Mouse (Mus musculus) hindbrain, embryonic 13.5 days (tissue): ENCODE measurements around the gene Efl1. TPM values are rescaled to one million over a fixed set of nuclear protein-coding genes. Genes with fewer than 3 reads are reported as not detected.
"Not testable (repeated sequence)": the region's sequence is repeated elsewhere in the genome, so short reads cannot be mapped to it uniquely, and the experiment has no call there.

ENCODE experiments used
- ATAC-seq: fragments of 200-750 bp; cut with Nextera tagmentation; 2 replicates; pipeline ENCODE4 v1.8.0; 2017; ENCODE audit warnings: moderate TSS enrichment; ENCODE audit not compliant: low FRiP score
- H3K27ac ChIP-seq: fragments of 300-500 bp; sonication (generic); 2 replicates; pipeline ENCODE4 v1.5.1; 2015; ENCODE audit warnings: inconsistent platforms, mild to moderate bottlenecking, moderate library complexity
- H3K27me3 ChIP-seq: fragments of 300-500 bp; sonication (generic); 2 replicates; pipeline ENCODE4 v1.6.1; 2015; ENCODE audit warnings: mild to moderate bottlenecking, inconsistent platforms
- H3K36me3 ChIP-seq: fragments of 300-500 bp; sonication (generic); 2 replicates; pipeline ENCODE4 v1.6.1; 2015; ENCODE audit warnings: mild to moderate bottlenecking, inconsistent platforms
- H3K4me1 ChIP-seq: fragments of 300-500 bp; sonication (generic); replicated peaks from 2 replicates; pipeline ENCODE4 v1.6.1; 2015; ENCODE audit warnings: inconsistent platforms
- H3K4me2 ChIP-seq: fragments of 300-500 bp; sonication (generic); 2 replicates; pipeline ENCODE4 v1.6.1; 2015; ENCODE audit warnings: inconsistent platforms, mild to moderate bottlenecking, moderate library complexity
- H3K4me3 ChIP-seq: fragments of 300-500 bp; sonication (generic); 2 replicates; pipeline ENCODE4 v1.5.1; 2015; ENCODE audit warnings: mild to moderate bottlenecking, inconsistent platforms
- H3K9ac ChIP-seq: fragments of 300-500 bp; sonication (generic); 2 replicates; pipeline ENCODE4 v1.6.1; 2015; ENCODE audit warnings: mild to moderate bottlenecking, inconsistent platforms
- H3K9me3 ChIP-seq: fragments of 300-500 bp; sonication (generic); 2 replicates; pipeline ENCODE4 v1.6.1; 2016; ENCODE audit warnings: inconsistent platforms
- WGBS: fragments of 180-500 bp; shearing (Covaris S2); methylation state at CpG from one replicate; pipeline ENCODE4 v1.1.7; 2015; 5-methylcytosine and 5-hydroxymethylcytosine counted together
- polyA plus RNA-seq: library from polyadenylated mRNA; unstranded; fragments of >200 nt; fragmentation: Nextera tagmentation; extraction: Ambion mirVana; gene quantifications from 2 replicates; pipeline ENCODE4 v1.2.1, GENCODE M21; 2015

Efl1 gene
- polyA plus RNA-seq, 1 experiment from 2014 or later: 22.4 TPM

DNA sequence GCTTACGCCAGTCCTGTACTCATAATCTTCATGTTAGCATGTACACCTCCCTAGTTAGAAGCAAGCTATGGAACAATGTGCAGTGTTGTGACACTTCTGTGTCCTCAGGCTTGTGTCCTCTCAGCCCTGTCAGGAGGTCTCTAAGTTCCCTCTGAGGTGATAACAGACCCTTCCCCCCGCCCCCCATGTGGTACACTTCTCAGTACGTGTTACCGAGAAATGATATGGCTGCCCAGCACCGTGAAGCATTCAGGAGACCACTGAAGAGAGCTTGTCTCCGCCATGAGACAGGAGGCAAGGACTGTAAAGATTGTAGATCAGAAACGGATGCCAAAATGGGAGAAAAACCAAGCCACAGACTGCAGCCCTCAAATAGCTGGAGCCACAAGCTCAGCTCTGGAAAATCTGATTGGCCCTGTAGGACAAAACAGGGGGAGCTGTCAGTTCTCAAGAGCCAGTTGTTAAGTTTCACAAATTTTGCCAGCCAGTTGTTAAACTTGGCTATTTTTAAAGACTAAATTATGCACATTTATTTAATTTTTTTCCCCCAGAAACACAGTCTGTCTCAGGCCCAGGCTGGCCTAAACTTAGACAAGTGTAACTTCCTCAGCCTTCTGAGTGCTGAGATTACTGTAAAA, 74.2 kb downstream of the Efl1 start:
- H3K27me3 ChIP-seq: no peaks in the 10 kb centered on the region
- H3K4me1 ChIP-seq: peaks cover 9% of the 10 kb centered on the region; the same call in 1 of the 2 replicates
- H3K9me3 ChIP-seq: no peaks in the 10 kb centered on the region
- no peak overlapping the region for H3K4me2 ChIP-seq
- H3K4me3 ChIP-seq: no peak overlapping the region
- WGBS: 91% methylated on average over 7 of the region's 7 CpGs
- no peaks in the 10 kb centered on the region for H3K36me3 ChIP-seq
- ATAC-seq: no peak
- no peak overlapping the region for H3K9ac ChIP-seq
- no peak overlapping the region for H3K27ac ChIP-seq

GRCm38 (mm10) chr7:82723151-82723871, 74.9 kb downstream of the Efl1 start:
- Histone ChIP-seq H3K4me3 (no peak overlapping the region), H3K9ac (no peak overlapping the region), H3K36me3 (no peaks in the 10 kb centered on the region), H3K27me3 (no peaks in the 10 kb centered on the region), H3K27ac (no peak overlapping the region), H3K4me1 (peaks cover 9% of the 10 kb centered on the region; the same call in 1 of the 2 replicates), H3K9me3 (no peaks in the 10 kb centered on the region), H3K4me2 (no peak overlapping the region)
- WGBS: 68% methylated on average over 7 of the region's 7 CpGs
- no peak for ATAC-seq

GRCm38 (mm10) chr7:82724491-82724890, 76.1 kb downstream of the Efl1 start:
- no peaks in the 10 kb centered on the region for H3K36me3 ChIP-seq
- no peak for ATAC-seq
- H3K4me1 ChIP-seq: peaks cover 9% of the 10 kb centered on the region; the same call in 1 of the 2 replicates
- no peak overlapping the region for H3K9ac ChIP-seq
- 59% methylated on average over 3 of the region's 3 CpGs for WGBS
- no peaks in the 10 kb centered on the region for H3K9me3 ChIP-seq
- no peak overlapping the region for H3K4me3 ChIP-seq
- no peak overlapping the region for H3K4me2 ChIP-seq
- H3K27me3 ChIP-seq: no peaks in the 10 kb centered on the region
- H3K27ac ChIP-seq: no peak overlapping the region

DNA sequence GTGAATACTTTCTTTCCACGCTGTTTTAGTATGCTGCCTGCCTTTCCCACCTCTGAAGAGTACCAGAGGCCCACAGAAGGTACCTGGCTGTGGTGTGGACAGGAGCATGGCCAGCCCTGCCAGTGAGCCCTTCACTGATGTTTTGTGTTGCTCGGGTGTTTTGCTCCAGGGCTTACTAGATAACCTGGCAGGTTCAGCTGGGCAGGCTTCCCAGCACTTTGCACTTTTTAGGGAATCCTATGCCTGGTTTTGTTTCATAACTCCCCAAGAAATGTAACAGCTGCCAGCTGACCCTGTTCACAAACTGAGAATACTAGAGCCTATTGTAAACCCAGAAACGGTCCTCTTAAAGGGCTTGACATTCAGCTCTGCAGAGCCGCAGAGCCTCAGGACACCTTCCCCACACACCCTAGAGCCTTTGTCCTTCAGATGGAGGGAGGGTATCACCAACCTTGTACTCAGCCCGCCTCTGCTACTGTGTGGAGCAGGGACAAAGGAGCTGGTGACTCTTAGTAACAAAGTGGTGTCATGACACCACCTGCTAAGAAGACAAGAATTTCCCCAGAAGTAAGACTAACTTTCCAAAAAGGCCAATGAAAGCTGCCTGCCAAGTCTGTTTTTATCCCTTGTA, 76.7 kb downstream of the Efl1 start:
- Histone ChIP-seq H3K27me3 (no peaks in the 10 kb centered on the region), H3K4me3 (no peak overlapping the region), H3K9me3 (no peaks in the 10 kb centered on the region), H3K36me3 (no peaks in the 10 kb centered on the region), H3K9ac (no peak overlapping the region), H3K4me1 (peaks cover 9% of the 10 kb centered on the region; the same call in 1 of the 2 replicates), H3K27ac (no peak overlapping the region), H3K4me2 (no peak overlapping the region)
- whole genome bisulfite sequencing: 35% methylated on average over 5 of the region's 5 CpGs
- ATAC-seq: no peak

DNA sequence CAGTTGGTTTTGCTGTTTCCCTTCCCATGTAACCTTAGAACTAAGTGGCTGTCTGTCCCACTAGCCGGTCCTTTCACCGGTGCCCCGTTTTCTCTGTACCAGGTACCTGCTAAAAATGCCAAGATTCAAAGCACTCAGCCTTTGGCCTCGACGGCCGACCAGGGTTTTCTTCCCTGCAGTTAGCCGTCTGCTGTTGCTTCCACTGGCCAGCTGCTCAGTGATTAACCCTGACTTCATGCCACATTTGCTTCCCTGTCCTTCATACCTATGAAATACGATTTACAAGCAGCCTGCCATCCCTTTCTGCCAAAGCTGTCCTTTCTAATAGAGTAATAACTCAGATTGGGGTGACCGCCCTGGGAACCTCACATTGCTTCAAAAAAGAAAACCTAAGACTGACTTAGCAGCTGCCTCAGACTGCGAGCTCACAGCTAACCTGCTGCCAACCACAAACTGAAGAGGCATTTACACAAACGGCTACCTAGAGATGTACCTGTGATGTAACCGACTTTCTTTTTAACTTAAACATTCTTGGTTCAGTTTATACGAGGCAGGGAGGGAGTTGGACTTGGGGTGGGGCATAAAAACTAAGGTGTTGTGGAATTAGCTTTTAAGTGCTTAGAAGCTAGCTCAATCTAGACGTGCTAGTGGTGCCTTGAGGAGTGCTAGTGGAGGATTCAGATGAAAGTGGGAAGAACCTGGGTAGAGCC, 77.5 kb downstream of the Efl1 start:
- H3K36me3 ChIP-seq: no peaks in the 10 kb centered on the region
- no peaks in the 10 kb centered on the region for H3K9me3 ChIP-seq
- no peak overlapping the region for H3K4me3 ChIP-seq
- no peaks in the 10 kb centered on the region for H3K27me3 ChIP-seq
- ATAC-seq: no peak
- no peak overlapping the region; the same call in 1 of the 2 replicates for H3K27ac ChIP-seq
- H3K4me2 ChIP-seq: no peak overlapping the region
- peaks cover 9% of the 10 kb centered on the region; the same call in 1 of the 2 replicates for H3K4me1 ChIP-seq
- WGBS: 60% methylated on average over 14 of the region's 14 CpGs
- H3K9ac ChIP-seq: no peak overlapping the region

GRCm38 (mm10) chr7:82727066-82727465, 78.7 kb downstream of the Efl1 start:
- Histone ChIP-seq H3K36me3 (no peaks in the 10 kb centered on the region), H3K4me1 (peaks cover 9% of the 10 kb centered on the region; the same call in 1 of the 2 replicates), H3K9ac (no peak overlapping the region), H3K4me3 (no peak overlapping the region), H3K9me3 (no peaks in the 10 kb centered on the region), H3K27me3 (no peaks in the 10 kb centered on the region), H3K4me2 (no peak overlapping the region), H3K27ac (no peak overlapping the region)
- no peak for ATAC-seq
- WGBS: 48% methylated on average over 5 of the region's 5 CpGs

DNA sequence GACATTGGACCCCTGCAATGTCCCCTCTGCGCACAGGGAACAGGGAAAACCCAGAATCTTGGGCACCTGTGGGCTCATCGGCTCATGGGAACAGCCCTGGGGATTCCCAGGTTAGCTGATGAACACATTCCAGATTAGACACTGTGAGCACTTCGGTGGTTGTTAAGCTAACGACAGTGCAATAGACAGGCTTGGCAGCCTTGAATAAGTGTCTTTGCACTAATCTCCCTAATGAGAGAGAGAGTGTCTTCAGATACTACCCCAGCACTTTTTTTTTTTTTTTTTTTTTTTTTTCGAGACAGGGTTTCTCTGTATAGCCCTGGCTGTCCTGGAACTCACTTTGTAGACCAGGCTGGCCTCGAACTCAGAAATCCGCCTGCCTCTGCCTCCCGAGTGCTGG, 80.6 kb downstream of the Efl1 start:
- H3K9ac ChIP-seq, H3K36me3 ChIP-seq, H3K4me1 ChIP-seq, H3K4me2 ChIP-seq, H3K4me3 ChIP-seq, H3K27me3 ChIP-seq, H3K9me3 ChIP-seq, ATAC-seq, H3K27ac ChIP-seq: not testable (repeated sequence)
- 89% methylated on average over 6 of the region's 8 CpGs for WGBS

- Histone ChIP-seq H3K36me3 (no peaks in the 10 kb centered on the region), H3K27me3 (no peaks in the 10 kb centered on the region), H3K9me3 (no peaks in the 10 kb centered on the region), H3K27ac (no peak overlapping the region), H3K4me3 (no peak overlapping the region), H3K4me2 (no peak overlapping the region), H3K9ac (no peak overlapping the region), H3K4me1 (no peaks in the 10 kb centered on the region)
- ATAC-seq: no peak
- 84% methylated on average over 5 of the region's 5 CpGs for WGBS
Measured at GRCm38 (mm10) chr7:82733118-82733517, 84.7 kb downstream of the Efl1 start.

DNA sequence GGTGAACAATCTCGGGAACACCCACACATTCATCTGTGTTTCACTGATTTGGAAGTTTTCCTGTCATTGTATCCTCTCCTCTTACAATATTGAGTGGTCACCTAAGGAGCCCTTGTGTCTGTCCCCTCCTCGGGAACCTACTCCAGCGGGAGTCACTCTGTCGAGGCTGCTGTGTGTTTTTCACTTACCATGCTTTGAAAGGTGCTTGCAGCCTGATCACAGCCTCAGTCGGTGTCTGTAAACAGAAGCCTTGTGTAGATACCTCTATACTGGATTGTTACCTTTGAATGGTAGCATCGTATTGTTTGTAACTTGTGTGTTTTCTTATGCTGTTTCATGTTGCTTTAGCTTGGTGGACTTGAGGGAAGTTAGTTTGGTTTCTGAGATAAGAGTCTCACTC, 85.6 kb downstream of the Efl1 start:
- H3K27me3 ChIP-seq: no peaks in the 10 kb centered on the region
- H3K36me3 ChIP-seq: no peaks in the 10 kb centered on the region
- H3K9ac ChIP-seq: no peak overlapping the region
- no peak overlapping the region for H3K27ac ChIP-seq
- no peak overlapping the region for H3K4me2 ChIP-seq
- ATAC-seq: no peak
- H3K9me3 ChIP-seq: no peaks in the 10 kb centered on the region
- 89% methylated on average over 6 of the region's 6 CpGs for WGBS
- H3K4me3 ChIP-seq: no peak overlapping the region
- H3K4me1 ChIP-seq: no peaks in the 10 kb centered on the region

- no peaks in the 10 kb centered on the region for H3K9me3 ChIP-seq
- ATAC-seq: no peak
- H3K9ac ChIP-seq: no peak overlapping the region
- no peaks in the 10 kb centered on the region for H3K4me1 ChIP-seq
- H3K4me3 ChIP-seq: no peak overlapping the region
- H3K36me3 ChIP-seq: no peaks in the 10 kb centered on the region
- H3K27ac ChIP-seq: no peak overlapping the region
- WGBS: 85% methylated on average over 3 of the region's 3 CpGs
- H3K27me3 ChIP-seq: no peaks in the 10 kb centered on the region
- H3K4me2 ChIP-seq: no peak overlapping the region
Measured at GRCm38 (mm10) chr7:82734748-82735600, 86.6 kb downstream of the Efl1 start.

- no peaks in the 10 kb centered on the region for H3K27me3 ChIP-seq
- peak overlapping the region; percentile 23; the same call in 1 of the 2 replicates for H3K4me2 ChIP-seq
- H3K9me3 ChIP-seq: no peaks in the 10 kb centered on the region
- H3K27ac ChIP-seq: peak overlapping the region; percentile 82
- ATAC-seq: peak; percentile 73; the same call in 1 of the 2 replicates
- H3K36me3 ChIP-seq: no peaks in the 10 kb centered on the region
- no peak overlapping the region for H3K4me3 ChIP-seq
- H3K9ac ChIP-seq: no peak overlapping the region
- H3K4me1 ChIP-seq: peaks cover 22% of the 10 kb centered on the region
- WGBS: 40% methylated on average over 11 of the region's 11 CpGs
Measured at GRCm38 (mm10) chr7:82743116-82743765, 94.8 kb downstream of the Efl1 start.
